Mouse (Mus musculus): ENCODE results near the gene Phyhipl.

The Phyhipl gene

GRCm38 (mm10) chr10:70533301-70533781 lies 122.4 kb downstream of the Phyhipl start:
- DNase-seq (ENCODE audit: low read depth, low spot score) = no peak

DNA sequence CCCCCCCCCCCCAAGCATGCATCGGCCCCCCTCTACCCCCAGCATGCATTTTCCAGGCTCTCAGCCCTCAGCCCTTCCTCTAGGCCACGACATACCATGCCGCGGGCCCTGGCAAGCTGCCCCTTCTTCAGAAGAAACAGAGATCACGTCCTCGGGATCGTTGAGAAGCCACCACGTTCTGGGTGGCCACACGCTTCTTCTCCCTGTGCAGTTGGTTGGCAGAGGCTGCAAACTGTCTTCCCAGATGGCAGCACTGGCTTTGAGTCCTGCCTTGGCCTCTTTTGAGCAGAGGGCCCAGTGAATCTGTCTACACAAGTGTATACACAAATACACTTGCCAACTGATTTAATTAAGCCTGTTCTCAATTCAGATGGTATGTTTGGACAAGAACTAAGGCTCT lies 123.5 kb downstream of the Phyhipl start:
- no peak for DNase-seq (ENCODE audit: low read depth, low spot score)

- no peak for DNase-seq (ENCODE audit: low read depth, low spot score)
Observed at GRCm38 (mm10) chr10:70530185-70530823, 125.5 kb downstream of the Phyhipl start.

DNA sequence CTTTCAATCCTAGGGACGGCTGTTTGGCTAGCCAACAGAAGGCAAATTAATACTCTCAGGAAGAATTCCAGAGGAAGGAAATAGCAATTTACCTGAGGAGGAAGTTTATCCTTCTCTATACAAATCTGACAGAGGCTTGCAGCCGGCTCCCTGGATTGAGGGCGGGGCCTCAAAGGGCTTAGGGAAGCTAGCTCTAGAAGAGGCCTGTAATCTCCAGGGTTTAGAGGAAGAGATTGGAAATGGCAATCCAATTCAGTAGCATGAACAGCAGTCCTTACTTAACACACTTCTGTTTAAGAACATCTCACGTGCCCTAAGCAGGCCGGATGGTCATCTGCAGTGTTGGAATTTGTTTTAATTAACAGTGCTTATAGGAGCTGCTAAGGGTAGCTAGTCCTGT lies 134.4 kb downstream of the Phyhipl start:
- no peak for DNase-seq (ENCODE audit: low read depth, low spot score)

- no peak for DNase-seq (ENCODE audit: low read depth, low spot score)
Observed at GRCm38 (mm10) chr10:70520143-70521131, 135.3 kb downstream of the Phyhipl start.

GRCm38 (mm10) chr10:70519640-70520099 lies 136.1 kb downstream of the Phyhipl start:
- no peak for DNase-seq (ENCODE audit: low read depth, low spot score)

- no peak for DNase-seq (ENCODE audit: low read depth, low spot score)
Observed at GRCm38 (mm10) chr10:70516661-70517060, 139.1 kb downstream of the Phyhipl start.

DNA sequence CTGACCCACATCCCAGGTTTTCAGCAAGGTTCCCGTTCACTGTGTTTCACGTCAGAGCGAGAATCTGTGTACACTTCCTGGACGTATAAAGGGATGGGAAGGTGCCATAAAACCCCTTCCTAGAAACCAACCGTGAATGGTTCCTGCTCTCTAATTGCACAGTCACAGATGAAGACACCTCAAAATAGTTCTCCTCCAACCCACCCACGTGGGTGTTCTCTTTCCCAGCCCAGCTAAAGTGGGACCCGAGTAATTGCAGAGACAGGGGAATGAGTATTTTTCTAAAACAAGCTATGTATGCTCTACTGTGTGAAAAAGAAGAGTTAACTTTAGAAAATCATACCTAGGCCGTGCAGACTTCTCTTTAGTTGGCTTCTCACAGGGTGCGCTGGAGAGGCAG lies 140.9 kb downstream of the Phyhipl start:
- no peak for DNase-seq (ENCODE audit: low read depth, low spot score)

DNA sequence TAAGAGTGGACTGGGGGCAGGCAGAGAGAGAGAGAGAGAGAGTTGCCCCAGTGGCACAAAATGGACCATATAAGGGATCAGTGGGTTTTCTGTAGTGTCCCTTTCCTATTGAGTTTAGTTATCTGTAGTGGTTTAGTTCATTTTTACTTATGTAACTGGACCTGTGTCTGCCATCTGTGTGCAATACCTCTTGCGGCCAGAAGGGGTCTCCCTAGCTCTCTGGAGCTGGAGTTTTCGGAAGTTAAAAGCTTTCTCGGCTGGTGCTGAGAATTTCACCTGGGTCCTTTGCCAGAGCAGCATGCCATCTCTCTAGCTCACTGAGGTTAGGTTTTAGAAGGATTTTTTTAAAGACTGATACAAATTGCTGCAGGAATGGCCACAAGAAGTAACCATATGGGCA lies 147.9 kb downstream of the Phyhipl start:
- DNase-seq (ENCODE audit: low read depth, low spot score) = no peak
